Mouse (Mus musculus) thymus, postnatal 36 days (tissue): ENCODE results near the gene Brpf1.
"Not testable (repeated sequence)": the region's sequence is repeated elsewhere in the genome, so short reads cannot be mapped to it uniquely, and the experiment has no call there.

Experiments used
- DNase-seq, 2 experiments: peaks; one replicate each; pipeline ENCODE4 v3.0.0; 2022; ENCODE audit warnings: mixed read lengths in 2 of 2

The Brpf1 gene

GRCm38 (mm10) chr6:113307481-113308121, 664 bp downstream of the Brpf1 start:
- peak; percentile 59 to 69 for DNase-seq

- DNase-seq = no peak
Measured at GRCm38 (mm10) chr6:113308141-113308540, 1.2 kb downstream of the Brpf1 start.

- no peak for DNase-seq
Measured at GRCm38 (mm10) chr6:113315972-113316371, 9.0 kb downstream of the Brpf1 start.

- peak; percentile 96 to 98 for DNase-seq
Measured at GRCm38 (mm10) chr6:113326533-113327315, 19.8 kb downstream of the Brpf1 start, which contains the start of gene Ogg1. Ogg1 (plus strand) TSS chr6:113326972.

DNA sequence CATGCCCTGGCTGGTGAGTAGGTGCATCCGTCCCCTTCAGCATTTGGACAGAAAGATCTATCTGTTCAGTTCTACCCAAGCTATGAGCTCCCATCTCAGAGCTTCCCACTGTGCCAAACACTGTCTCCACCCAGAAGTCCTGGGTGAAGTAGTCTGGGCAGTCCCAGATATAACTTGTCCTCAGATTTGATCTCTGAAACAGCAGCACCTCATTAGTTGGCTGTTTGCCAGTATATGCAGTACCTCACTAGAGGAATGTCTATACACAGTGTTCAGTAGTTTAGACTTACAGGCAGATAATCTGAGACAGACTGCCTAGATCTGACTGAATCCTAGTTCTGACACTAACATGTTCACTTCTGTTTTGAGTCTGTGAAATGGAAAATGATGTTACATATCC, 22.5 kb downstream of the Brpf1 start:
- DNase-seq = no peak

DNA sequence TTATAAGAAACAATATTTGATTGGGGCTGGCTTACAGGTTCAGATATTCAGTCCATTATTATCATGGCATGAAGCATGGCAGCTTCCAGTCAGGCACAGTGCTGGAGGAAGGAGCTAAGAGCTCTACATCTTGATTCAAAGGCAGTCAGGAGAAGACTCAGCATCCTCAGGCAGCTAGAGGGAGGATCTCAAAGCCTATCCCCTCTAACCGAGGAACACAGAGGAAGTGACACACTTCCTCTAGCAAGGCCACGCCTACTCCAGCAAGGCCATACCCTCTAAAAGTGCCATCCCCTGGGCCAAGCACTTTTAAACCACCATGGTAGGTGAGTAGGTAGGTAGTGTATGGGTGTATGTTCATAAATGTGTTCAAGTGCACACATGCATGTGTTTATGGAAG, 23.6 kb downstream of the Brpf1 start:
- peak in 1 of 2 experiments; percentile 42 for DNase-seq

- DNase-seq = no peak
Measured at GRCm38 (mm10) chr6:113331721-113332120, 24.8 kb downstream of the Brpf1 start.

DNA sequence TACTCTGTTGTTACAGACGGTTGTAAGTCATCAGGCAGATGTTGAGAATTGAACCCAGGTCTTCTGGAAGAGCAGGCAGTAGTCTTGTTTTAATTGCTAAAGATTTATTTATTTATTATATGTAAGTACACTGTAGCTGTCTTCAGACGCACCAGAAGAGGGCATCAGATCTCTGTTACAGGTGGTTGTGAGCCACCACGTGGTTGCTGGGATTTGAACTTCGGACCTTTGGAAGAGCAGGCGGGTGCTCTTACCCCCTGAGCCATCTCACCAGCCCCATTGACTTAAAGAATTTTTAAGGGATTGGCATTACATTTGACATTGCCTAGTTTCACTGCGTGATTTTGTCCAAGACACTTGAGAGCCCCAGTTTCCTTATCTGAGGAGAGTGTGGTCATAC, 25.8 kb downstream of the Brpf1 start:
- not testable (repeated sequence) for DNase-seq

DNA sequence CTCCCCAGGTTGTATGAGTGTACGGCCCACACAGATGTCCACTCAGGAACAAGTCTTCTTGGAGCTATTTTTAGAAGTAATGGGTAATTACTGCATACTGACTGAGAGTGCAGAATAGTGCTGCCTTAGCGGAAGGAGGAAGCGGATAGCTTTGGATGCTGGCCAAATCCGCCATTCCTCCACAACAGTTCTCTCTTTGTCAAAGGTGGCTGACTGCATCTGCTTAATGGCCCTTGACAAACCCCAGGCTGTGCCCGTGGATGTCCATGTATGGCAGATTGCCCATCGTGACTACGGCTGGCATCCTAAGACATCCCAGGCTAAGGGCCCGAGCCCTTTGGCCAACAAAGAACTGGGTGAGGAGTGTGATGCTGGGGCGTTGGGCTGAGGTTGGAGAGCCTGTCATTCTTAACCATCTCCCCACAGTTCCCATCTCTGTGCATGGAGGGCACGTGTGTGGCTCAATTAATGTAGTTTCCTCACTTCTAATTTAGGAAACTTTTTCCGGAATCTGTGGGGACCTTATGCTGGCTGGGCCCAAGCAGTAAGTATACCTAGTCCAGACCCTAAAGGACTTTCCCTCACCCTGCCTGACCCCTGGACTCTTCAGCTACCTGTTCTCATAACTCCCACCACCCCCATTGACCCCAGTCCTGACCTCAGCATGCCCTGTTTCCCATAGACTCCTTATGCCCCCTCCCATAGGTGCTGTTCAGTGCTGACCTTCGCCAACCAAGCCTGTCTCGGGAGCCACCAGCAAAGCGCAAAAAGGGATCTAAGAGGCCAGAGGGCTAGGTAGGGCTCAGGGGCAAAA, 26.4 kb downstream of the Brpf1 start:
- no peak for DNase-seq

- no peak for DNase-seq
Measured at GRCm38 (mm10) chr6:113334216-113334615, 27.3 kb downstream of the Brpf1 start.

GRCm38 (mm10) chr6:113336852-113337620, 30.1 kb downstream of the Brpf1 start:
- no peak for DNase-seq

- DNase-seq = no peak
Measured at GRCm38 (mm10) chr6:113341574-113341973, 34.6 kb downstream of the Brpf1 start.

DNA sequence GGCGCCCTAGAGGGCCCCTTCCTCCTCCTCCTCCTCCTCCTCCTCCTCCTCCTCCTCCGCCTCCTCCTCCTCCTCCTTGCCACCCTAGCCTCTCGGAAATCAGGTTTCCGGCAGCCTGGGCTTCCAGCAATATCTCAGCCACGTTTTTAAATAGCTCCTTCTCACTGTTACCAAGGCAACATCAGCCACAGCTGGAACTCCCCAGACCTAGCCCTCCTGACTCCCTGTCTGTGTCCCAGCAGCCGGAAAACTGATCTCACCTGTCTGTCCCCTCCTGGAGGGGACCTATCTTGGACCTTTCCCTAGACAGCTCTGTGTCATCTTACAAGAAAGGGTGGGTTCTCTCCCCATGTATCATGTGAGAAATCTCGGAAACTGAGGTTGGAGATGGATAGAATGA, 35.4 kb downstream of the Brpf1 start:
- no peak for DNase-seq

DNA sequence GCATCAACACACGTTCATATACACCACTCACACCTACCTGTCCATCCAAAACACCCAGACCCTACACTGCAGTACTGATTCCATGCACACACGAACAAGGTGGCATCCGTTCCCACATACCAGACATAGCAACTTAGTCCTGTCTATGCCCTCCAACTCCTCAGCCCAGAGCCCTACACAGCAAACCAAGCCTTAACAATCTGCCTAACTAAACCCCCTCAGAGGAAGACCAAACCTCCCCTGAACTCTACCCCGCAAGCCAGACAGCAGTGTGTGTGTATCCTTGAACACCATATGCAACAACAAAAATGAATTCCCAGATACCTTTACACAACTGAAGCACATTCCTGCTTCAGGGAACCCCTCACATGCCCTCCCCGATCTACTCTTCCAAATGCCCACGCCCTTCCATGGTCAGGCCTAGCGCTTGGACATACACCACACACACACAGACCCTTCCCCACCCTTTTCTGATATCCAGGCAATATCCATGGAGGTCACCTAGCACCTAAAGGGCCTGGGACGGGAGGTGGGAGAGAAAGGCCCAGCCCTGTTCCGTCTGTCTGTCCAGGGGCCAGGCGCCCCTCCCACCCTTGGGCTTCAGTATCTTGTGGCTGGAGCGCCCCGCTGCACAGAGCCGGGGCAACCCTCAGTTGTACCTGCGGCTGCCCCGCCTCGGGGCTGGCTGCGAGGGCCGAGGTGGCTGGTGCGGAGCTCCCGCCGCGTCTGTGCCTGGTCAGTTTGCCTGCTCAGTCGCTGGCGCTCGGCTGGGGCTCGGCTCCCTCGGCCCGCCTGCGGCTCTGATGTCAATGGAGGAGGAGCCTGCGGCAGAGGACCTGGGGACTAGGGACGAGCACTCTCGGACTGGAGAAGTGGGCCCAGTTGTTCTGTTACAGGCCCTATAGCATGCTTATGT, 36.5 kb downstream of the Brpf1 start, which contains the start of gene Camk1:
Gene Camk1 (minus strand): TSS at position 808 of the 916 bp plus-strand sequence.
- peak; percentile 14 to 26 for DNase-seq

GRCm38 (mm10) chr6:113344321-113344720, 37.4 kb downstream of the Brpf1 start:
- DNase-seq = no peak

DNA sequence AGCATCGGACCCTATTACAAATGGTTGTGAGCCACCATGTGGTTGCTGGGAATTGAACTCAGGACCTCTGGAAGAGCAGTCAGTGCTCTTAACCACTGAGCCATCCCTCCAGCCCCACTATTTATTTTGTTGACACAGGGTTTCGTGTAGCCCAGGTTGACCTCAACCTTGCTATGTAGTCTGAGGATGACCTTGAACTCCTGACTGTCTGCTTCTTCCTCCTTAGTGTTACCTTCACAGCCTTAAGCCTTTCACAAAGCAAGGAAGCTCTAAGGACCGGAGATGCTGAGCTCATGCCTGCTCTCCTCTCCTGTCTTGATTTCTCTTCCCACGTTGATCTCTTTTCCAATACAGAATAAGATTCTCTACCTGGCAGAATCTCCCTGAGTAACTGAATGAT, 40.0 kb downstream of the Brpf1 start:
- DNase-seq = no peak

GRCm38 (mm10) chr6:113350538-113350937, 43.6 kb downstream of the Brpf1 start:
- no peak for DNase-seq

- no peak for DNase-seq
Measured at GRCm38 (mm10) chr6:113351161-113351560, 44.2 kb downstream of the Brpf1 start.

DNA sequence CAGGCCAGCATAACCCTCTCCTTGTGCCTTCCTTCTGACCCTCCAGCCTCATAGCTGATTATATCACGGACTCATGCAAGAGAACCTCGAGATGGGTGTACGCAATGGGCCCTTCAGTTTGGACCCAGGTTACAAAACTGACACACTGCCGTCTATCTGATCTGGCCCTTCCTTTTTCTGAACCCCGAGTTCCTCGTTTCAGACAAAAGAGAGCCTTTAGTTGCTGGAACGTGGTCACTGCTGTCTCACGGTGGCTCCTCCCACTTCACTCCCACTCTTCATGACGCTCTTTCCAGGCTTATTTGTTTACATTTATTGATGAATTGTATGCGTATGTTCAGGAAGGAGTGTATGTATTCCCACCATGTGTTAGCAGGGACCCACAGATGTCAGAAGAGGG, 44.7 kb downstream of the Brpf1 start:
- DNase-seq = no peak

- no peak for DNase-seq
Measured at GRCm38 (mm10) chr6:113352820-113353219, 45.9 kb downstream of the Brpf1 start.

GRCm38 (mm10) chr6:113353696-113354095, 46.8 kb downstream of the Brpf1 start:
- DNase-seq = no peak
